Mouse (Mus musculus): ENCODE measurements around the gene Pitpna.

DNA sequence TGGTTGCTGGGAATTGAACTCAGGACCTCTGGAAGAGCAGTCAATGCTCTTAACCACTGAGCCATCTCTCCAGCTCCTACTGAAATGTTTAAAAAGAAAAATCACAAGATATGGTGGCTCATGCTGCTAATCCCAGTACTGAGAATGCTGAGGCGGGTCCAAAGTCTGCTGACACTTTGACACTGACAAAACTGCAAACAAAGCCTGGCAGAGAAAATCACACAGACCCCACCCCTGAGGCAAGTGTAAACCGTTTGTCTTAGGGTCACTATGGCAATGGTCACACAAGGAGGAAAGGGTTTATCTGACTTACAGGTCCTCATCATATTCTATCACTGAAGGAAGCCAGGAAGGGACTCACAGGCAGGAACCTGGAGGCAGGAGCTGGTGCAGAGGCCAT is 27.7 kb downstream of the Pitpna start:
- no peak for TF ChIP-seq CTCF (IDR thresholded peaks at IDR 0.05; ENCODE audit: low read depth)
- no peak for TF ChIP-seq EP300 (IDR thresholded peaks at IDR 0.05; ENCODE audit: low read depth)

Data from liver, postnatal 0 days (tissue).